Mouse (Mus musculus): ENCODE measurements around the gene Cerk.
"Not testable (repeated sequence)": the region's sequence is repeated elsewhere in the genome, so short reads cannot be mapped to it uniquely, and the experiment has no call there.

Gene Cerk

DNA sequence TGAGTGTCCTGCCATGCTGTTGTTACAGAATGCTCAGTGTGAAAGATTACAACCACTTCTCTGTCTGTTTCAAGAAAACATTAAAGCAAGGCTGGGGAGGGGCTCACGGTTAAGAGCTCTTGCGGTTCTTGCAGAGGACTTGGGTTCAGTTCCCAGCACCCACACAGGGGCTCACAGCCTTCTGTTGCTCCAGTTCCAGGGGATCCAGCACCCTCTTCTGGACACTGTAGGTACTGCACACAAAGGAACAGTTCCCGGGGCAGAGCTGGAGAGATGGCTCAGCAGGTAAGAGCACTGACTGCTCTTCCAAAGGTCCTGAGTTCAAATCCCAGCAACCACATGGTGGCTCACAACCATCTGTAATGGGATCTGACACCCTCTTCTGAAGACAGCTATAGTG, 24.1 kb downstream of the Cerk start:
- DNase-seq (ENCODE audit: low spot score): not testable (repeated sequence)

DNA sequence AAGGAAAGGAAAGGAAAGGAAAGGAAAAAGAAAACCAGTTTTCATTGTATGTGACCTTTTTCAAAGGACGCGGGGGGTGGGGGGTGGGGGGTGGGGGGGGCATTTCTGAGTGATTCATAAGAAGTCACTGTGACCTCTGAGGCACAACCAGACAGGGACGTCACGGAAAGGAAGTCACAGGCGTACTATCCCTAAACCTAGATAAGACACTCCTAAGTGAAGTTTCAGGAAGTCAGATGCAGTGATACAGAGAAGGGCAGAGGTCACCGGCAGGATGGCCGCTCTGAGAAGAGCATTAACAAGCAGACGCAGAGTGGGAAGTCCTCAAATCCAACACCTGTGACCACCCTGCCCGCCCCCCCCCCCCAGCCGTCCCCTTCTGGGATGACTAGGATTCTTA, 25.0 kb downstream of the Cerk start:
- DNase-seq (ENCODE audit: low spot score): no peak

DNA sequence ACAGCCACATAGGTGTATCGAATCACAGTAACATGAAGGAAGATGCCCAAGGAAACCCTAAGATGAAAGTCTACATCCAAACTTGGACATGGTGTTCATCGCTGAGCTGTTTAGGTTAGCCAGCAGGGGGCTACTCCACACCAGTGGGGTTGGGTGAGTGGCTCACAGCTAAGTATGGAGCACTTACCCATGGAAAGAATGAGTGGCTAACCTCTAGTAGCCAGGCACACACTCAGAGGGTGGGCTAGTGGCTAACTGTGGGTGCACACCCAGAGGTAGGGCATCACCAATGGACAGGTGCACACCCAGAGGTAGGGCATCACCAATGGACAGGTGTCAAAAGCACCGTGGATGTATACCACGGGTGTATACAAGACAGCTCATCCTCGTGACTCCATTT, 26.2 kb downstream of the Cerk start:
- no peak for DNase-seq (ENCODE audit: low spot score)

DNA sequence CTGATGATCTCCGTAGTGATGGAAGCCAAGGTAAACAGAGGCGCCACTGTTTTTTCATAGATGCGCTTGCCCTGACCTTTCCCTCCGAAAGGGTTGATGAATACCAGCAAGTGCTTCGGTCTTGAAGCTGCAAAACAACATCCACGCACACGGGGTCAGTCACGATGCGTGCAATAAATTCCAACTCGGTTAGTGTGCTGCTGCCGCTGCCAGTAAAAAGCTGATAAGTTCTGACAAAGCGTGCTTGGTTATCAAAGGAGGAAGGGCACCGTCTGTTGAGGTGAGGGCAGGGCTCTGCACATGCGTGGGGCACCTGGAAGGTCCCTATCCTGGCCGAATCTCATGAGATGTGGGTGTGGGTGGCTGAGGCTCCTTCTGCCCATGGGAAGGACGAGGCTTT, 26.8 kb downstream of the Cerk start:
- no peak for DNase-seq (ENCODE audit: low spot score)

DNA sequence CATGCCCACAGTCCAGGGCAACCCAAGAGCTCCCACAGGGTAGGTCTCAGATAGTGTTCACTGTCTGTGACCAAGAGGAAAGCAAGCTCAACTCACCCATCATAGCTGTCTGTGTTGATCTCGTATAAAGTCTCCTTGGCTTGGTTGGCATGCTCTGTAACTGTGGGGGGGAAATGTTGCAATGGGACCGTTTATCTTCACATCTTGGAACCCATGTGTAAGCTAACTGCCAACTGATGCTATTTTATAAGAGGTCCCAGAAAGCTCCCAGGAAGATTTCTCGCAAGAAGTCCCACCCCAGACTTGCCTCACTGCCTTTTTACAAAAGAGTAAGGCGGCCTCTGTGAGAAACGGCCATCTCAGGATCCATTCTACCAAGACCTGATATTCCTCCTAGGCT, 29.4 kb downstream of the Cerk start:
- no peak for DNase-seq (ENCODE audit: low spot score)

DNA sequence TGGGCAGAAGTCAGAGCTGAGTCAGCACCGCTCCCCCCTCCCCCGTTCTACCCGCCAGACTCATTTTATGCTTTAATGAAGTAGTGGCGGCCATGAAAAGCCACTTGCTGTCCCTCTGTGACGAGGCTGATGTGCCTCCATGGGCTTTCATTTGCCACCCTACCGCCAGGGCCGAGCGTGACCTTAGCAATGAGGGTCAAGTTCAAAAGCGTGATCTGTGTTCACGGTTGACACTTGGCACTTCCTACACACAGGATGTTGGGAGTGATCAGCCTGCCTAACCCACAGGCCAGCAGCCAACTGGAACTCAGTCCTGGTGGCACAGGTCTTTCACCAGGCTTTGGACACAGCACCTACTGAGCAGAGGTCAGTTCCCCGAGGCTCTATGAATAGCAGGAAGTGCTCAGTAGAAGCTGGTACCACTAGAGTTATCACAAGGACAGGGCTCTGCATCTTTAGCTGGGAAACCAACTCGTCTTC, 32.4 kb downstream of the Cerk start:
- DNase-seq (ENCODE audit: low spot score): no peak

DNA sequence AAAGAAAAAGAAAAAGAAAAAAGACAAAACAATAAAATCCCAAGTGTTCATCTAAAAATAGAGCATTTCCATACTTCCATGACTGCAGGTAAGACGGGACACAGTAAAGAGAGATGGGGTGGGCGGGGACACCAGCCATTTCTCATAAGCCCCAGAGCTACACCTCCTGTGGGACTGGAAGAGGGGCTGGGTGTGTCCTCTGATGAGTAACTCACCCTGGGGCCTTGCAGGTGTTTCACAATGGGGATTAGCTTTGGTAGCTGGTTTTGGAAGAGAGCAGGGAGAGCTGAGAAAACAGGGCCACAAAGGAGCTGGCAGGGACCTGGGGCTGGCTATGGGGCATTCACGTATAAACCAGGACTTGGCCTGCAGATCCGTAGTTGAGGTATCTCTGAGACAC, 35.3 kb downstream of the Cerk start:
- no peak for DNase-seq (ENCODE audit: low spot score)

DNA sequence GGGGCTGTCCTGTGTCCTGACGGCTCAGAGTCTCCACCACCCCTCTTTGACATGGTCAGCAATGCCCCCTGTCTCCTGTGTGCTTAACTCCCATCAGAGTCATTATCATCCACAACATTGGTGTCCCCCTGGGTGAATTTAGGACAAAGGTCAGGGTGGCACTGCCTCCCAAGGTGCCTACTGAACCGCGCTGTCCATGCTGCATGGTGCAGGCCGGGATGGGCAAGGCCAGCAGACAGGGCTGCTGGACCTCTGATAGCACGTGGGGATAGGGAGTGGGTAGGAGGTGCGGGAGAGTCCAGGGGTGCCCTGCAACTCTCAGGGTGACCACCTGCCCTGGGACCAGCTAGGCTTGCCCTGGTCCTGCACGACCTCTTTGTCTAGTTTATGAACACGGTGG, 39.0 kb downstream of the Cerk start:
- no peak for DNase-seq (ENCODE audit: low spot score)

DNA sequence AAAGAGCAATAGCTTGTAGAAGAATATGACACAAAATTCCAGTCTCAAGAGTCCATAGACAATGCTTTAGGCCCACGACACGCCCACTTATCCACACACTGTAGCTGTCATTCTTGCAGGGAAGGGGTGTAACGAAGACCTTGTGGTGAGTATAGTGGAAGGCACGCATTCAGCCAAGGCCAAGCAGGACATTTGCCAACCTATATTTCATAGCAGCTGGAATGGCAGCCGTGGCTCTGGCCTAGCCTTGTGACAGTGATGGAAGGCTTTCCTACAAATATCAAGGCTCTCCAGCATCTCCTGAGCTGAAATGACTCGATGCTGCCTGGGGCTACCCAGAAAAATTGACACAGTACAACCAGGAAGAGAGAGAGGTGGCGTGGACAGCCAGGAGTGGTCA, 40.9 kb downstream of the Cerk start:
- DNase-seq (ENCODE audit: low spot score): no peak

DNA sequence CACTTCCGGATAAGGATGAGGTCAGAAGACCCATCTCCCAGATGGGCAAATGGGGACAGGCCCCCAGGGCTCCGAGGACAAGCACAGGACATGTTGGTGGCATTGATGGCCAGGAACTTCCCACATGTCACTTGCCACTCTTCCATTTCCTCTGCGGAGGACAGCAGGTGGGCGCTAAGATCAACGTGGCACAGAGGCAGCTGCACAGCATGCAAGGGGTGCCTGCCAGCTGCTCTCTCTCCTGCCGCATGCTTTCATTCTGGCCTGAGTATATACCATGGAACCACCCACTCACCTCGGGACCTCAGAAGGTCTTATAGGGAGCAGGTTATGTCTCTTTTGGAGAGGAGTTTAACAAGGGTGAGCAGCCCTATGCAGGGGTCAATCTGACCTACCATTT, 41.4 kb downstream of the Cerk start:
- DNase-seq (ENCODE audit: low spot score): no peak

DNA sequence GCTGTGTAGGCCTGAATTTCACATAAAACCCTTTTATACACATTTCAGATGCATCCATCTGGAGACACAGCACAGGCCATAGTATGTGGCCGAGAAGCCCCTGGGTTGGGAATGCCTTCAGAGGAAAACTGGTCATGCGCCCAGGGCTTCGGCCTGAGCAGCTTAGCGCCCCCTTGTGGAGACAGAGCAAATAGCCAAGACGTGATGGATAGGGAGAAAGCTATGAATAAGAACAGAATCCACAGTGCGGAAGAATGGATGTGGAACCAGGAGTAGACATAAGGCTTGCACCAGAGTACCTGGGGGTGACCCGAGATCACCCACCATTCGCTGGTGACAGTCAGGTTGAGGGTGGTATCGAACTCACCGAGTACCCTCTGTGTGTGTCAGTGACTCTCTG, 45.6 kb downstream of the Cerk start:
- DNase-seq (ENCODE audit: low spot score): no peak

DNA sequence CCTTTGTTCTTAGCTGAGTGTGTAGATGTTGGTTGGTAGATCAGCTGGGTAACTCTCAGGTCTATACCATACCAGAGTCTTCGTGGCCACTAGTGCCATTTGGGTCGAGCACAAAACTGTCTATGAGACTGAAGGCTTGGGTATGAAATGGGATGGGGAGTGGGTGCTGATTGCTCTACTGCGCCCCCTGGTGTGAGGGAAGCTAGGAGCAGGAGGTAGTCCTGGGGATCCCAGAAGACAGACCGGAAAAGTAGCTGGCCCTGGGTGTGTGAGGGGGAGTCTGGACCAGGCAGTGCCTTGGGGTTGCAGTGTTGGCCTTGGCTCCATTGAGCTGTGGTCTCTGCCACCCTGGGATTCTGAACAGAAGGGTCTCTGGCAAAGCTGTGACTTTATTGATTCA, 48.3 kb downstream of the Cerk start:
- no peak for DNase-seq (ENCODE audit: low spot score)

DNA sequence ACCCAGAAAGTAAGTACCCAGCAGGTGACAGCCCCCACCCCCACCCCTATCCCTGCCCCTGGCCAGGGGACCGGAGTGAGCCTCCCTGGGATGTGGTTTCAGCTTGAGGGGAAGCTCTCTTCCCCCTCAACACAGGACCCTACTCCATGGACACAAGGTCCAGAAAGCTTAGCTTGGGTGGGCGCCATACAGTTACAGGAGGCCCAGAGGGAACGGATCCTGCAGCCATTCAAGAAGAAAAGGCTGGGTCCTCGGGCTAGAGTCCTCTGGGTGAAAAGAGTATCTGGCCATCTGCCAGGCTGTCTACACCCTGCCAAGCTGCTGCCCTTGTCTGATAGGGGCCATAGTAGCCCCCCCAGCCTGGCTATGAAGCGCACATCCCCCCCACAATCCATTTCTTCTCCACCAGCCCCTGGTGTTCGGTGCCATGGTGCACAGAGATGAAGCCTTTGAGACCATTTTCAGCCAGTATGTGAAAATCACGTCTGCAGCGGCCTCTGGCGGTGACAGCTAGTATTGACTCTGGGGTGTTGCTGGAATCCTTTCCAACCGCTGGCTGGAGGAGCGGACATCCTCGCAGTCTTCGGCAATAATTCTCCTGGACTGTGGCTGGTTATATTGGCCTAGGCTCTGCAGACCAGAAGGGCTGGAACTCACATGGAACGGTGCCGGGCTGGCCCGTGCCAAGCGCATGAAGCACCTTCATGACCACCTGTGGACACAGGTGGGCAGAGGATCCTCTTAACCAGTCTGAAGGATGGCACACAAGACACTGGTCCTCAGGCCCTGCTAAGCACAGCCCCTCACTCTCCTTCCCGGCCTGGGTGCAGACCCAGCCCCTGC, 50.8 kb downstream of the Cerk start:
- DNase-seq (ENCODE audit: low spot score): peak; percentile 76

DNA sequence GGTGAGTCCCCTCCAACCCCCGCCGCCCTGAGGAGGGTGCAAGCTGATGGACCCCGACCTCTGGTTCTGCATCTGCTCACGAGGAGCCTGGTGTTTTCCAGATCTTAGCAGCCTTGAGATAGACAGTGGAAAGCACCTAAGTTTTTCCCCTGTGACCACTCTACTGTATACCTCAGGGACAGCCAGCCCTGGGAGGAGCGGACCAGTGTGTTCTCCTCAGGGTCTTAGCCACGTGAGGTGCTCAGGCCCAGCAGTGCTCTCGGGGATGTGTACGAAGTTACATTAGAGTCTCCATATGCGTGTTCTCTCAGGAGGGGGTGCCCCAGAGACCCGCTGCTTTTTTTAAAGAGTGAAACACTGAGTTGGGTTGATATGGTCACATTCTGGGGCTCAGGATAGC, 55.3 kb downstream of the Cerk start:
- no peak for DNase-seq (ENCODE audit: low spot score)

DNA sequence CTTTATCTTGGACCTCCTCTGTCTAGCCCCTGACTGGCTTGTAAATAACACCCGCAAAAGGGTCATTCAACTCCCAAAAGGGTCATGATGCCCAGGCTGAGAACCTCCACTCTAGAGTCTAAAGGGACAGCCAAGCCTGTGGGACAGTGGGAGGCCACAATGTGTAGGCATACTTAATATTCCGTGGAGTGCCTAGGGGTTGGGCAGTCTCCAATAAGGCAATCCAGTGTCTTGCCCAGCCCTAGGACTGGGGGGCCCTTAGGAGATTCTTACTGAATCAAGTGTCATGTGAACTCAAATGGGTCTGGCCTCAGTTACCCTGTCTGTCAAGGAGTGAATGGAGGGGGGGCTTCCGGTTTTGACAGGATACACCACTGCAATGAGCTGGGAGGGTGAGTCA, 56.9 kb downstream of the Cerk start:
- no peak for DNase-seq (ENCODE audit: low spot score)

DNA sequence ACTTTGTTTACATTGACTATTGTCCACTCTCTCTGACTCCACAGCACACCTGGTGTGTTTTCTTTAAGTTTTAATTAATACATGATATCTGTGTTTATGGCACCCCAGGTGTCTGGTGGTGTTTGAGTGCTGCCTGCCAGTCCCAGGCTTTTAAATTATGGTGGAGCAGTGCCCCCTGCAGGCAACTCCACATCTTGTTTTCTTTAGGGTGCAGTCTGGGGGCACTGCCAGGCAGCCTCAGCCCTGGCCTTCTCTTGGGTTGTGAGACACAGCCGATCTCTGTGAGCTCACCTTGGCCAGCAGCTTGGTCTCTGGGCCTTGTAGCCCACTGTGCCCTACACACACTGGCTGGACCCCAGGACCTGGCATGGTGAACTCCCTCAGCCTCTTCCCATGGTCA, 61.6 kb downstream of the Cerk start:
- DNase-seq (ENCODE audit: low spot score): no peak

DNA sequence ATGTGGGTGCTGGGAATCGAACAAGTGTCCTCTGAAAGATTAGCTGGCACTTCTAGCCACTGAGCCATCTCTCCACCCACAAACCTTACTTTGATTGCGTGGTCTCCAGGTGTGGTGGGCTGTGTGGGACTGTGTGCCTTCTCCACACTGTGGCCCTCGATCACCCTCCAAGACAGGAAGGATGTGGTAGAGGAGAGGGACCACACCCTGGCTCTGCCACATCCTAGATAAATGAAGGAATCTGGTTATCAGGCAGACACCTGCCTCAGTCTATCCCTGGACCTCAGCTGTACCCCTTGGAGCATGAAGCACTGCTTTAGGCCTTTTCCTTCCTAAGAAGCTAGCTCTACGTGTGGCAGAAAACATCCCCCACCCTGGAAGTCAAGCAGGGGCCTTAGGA, 62.5 kb downstream of the Cerk start:
- no peak for DNase-seq (ENCODE audit: low spot score)

DNA sequence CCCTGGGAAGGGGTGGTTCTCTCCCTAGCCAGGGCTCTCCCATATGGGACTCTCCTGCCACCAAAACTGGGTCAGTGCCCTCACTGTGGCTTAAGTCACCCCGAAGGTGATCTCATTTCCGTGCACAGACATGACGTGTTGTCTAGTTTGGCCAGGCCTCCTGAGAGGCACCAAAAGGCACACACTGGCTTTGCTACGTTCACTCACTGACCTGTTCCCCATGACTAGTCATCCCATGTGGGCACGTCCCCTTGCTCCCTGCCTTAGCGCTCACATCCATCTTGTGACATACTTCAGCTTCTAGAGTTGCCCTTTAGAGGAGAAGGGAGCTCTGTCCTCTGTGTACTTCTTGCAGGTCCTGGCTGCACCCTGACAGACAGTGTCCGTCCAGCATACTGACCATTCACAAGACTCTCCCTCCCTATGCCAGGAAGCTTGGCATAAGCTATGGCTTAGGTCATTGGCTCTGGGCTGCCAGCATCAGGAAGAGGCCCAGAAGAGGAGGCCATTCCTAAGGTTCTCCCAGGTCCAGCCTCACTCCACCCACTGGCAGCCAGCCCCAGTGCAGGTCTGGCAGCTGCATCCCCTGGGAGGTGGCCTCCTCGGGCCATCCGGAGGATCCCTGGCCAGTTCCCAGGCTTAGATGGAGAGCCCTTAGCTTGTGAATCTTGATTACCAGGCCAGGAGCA, 63.5 kb downstream of the Cerk start:
- DNase-seq (ENCODE audit: low spot score): no peak

DNA sequence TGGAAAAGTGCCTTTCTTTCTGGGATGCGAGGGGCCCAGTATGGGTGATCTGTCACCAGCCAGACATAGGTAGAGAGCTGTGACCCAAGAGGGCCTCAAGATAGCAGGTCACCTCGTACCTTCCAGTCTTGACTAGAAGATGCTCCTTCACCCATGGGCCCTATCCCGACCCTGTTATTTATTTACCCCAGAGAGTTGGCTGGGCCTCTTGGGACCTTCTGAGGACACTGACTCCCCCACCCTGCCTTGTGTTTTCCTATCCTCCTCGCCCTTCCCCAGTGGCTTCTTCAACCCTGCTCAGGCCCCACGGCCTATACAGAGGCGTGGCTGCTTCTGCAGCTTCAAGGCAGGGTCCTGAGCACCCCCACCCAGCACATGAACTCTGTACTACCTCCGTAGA, 66.8 kb downstream of the Cerk start:
- DNase-seq (ENCODE audit: low spot score): no peak

DNA sequence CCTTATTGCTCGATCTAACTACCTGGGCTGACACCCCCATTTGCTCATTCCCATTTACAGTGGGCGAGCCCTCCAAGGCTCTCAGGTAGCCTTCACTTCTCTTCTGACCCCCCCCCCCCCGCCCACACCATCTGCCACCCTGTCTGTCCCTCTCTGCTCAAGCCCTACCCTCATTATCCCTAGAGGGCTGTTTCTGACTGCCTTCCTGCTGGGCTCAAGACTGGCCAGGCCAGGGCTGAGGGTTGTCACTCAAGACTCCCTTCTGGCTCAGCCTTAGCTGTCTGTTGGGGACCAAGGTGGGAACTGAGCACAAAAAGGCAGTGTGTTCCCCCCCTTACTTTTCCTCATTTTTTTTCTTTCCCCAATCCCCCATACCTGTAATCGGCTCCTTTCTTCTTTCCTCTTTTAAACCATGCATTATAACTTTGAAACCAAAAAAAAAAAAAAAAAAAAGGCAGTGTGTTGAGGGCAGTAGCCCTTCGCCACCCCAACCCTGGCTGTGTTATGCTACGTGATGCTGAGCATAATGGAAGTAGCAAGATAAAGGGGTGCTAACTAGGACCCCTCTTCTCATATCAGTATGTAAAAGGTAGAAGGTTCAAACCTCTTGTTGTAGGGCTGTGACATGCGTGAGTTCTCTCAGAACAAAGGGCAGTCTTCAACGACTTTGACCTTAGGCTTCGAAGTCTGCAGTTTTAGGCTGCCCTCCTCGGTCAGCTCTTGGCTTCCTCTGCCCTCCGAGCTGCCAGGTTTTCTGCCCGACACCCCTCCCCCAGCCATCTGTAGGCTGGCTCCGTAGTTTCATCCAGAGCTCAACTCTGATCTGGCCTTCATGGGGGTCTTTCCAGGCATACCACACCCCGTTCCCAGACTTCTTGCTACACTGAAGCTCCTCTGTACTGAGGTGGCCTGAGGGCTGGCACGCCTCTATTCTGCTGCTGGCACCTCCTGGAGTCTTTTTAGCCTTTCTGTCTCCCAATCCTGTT, 68.5 kb downstream of the Cerk start:
- DNase-seq (ENCODE audit: low spot score): no peak

DNA sequence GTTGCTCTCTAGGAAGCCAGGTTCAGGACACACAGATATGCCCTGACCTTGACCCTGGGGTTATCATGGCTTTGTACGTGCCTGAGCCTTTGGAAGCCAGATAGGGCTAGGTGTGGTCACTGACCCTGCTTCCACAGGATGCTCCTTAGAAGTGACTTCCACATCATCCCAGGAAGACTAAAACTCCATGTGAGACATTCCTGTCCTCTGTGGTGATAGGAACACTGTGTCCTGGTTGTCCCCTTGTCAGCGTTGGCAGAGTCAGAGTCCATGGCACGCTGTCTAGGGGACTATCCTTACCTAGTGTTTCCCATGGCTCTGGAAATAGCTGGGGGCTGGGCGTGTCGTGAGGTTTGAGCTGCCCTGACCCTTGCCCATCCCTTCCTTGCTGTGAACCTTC, 69.5 kb downstream of the Cerk start:
- no peak for DNase-seq (ENCODE audit: low spot score)

DNA sequence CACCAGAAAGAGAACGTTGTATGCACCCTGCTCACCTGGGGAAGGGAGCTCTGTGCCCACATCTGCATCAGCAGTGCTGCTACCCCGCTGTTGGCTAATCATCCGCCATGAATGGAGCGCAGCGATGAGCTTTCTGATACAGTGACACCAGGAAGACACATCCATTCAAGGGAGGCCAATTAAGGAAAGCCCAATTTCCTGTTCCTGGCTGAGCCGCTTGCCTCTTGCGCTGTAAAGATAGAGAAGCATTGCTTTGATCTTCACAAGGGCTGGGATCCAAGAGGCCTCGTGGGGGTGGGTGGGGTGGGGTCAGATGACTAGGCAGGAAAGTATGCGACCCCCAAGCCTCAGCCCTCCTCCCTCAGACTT, 72.6 kb downstream of the Cerk start:
- DNase-seq (ENCODE audit: low spot score): no peak

All from left cerebral cortex, adult 11 months (tissue).